Mouse (Mus musculus): ENCODE data around the gene Sema3b. TPM values are rescaled to one million over a fixed set of nuclear protein-coding genes. Genes with fewer than 3 reads are reported as not detected.

Gene Sema3b
- total RNA-seq, 2 experiments from 2014 or later: 18.1 to 19.4 TPM

GRCm38 (mm10) chr9:107547957-107548356 lies 61.1 kb downstream of the Sema3b start:
- DNase-seq: no peak

Other genes with a start within 250 kb of the Sema3b start
- gene Cacna2d2, start 209.6 kb downstream of the Sema3b start, total RNA-seq (2021): under 1 TPM; 0.83 to 0.84 TPM
- gene Tmem115, start 75.3 kb downstream of the Sema3b start, total RNA-seq (2021): 10 to 100 TPM; 14.8 to 15.2 TPM
- gene Cyb561d2, start 67.0 kb downstream of the Sema3b start, total RNA-seq (2021): 1 to 10 TPM; 2.0 TPM
- gene Nprl2, start 67.0 kb downstream of the Sema3b start, total RNA-seq (2021): 10 to 100 TPM in 1 of 2 experiments, 1 to 10 TPM in 1; 9.5 to 10.2 TPM
- not detected for gene Zmynd10, start 61.9 kb downstream of the Sema3b start, total RNA-seq (2021)
- gene Rassf1, start 57.7 kb downstream of the Sema3b start, total RNA-seq (2021): 10 to 100 TPM; 10.8 to 12.5 TPM
- gene Tusc2, start 46.0 kb downstream of the Sema3b start, total RNA-seq (2021): 10 to 100 TPM; 30.5 to 31.1 TPM
- gene Hyal2, start 41.3 kb downstream of the Sema3b start, total RNA-seq (2021): 10 to 100 TPM; 12.0 to 15.2 TPM
- 1 to 10 TPM; 2.2 to 2.3 TPM for gene Hyal1, start 32.3 kb downstream of the Sema3b start, total RNA-seq (2021)
- 10 to 100 TPM; 10.4 to 13.4 TPM for gene Naa80, start 30.3 kb downstream of the Sema3b start, total RNA-seq (2021)
- under 1 TPM; 0.38 to 0.72 TPM for gene Hyal3, start 28.4 kb downstream of the Sema3b start, total RNA-seq (2021)
- 10 to 100 TPM; 44.2 to 45.3 TPM for gene Ifrd2, start 21.6 kb downstream of the Sema3b start, total RNA-seq (2021)
- 10 to 100 TPM; 73.2 to 87.6 TPM for gene Gnai2, start 26.1 kb upstream of the Sema3b start, total RNA-seq (2021)
- 10 to 100 TPM; 72.1 to 77.5 TPM for gene Slc38a3, start 60.3 kb upstream of the Sema3b start, total RNA-seq (2021)
- gene Gnat1, start 70.5 kb upstream of the Sema3b start, total RNA-seq (2021): not detected
- gene Sema3f, start 101.2 kb upstream of the Sema3b start, total RNA-seq (2021): 1 to 10 TPM; 5.9 to 9.7 TPM
- 10 to 100 TPM; 35.3 to 36.6 TPM for gene Rbm5, start 161.8 kb upstream of the Sema3b start, total RNA-seq (2021)